Mouse (Mus musculus) embryonic facial prominence, embryonic 14.5 days (tissue): Measurements from ENCODE around the gene Cdkn3. TPM values are rescaled to one million over a fixed set of nuclear protein-coding genes. Genes with fewer than 3 reads are reported as not detected.

Experiments
- ATAC-seq: fragments of 200-750 bp; cut with Nextera tagmentation; 2 replicates; pipeline ENCODE4 v1.8.0; 2017; ENCODE audit warnings: low read depth, moderate number of reproducible peaks, moderate TSS enrichment
- DNase-seq: peaks from one replicate; pipeline ENCODE4 v3.0.0-alpha.2; 2015; ENCODE audit warnings: low spot score
- H3K27ac ChIP-seq: fragments of 300-500 bp; sonication (generic); replicated peaks from 2 replicates; pipeline ENCODE4 v1.5.1; 2014; ENCODE audit warnings: low read depth, mild to moderate bottlenecking, low read length, moderate library complexity
- H3K27me3 ChIP-seq: fragments of 300-500 bp; sonication (generic); replicated peaks from 2 replicates; pipeline ENCODE4 v1.6.1; 2014; ENCODE audit warnings: low read length; ENCODE audit not compliant: control insufficient read depth, insufficient read depth
- H3K36me3 ChIP-seq: fragments of 300-500 bp; sonication (generic); 2 replicates; pipeline ENCODE4 v1.6.1; 2014; ENCODE audit warnings: low read length, mixed read lengths; ENCODE audit not compliant: control insufficient read depth, insufficient read depth
- H3K4me1 ChIP-seq: fragments of 300-500 bp; sonication (generic); 2 replicates; pipeline ENCODE4 v1.6.1; 2014; ENCODE audit warnings: antibody characterized with exemption, low read length; ENCODE audit not compliant: control insufficient read depth, insufficient read depth
- H3K4me2 ChIP-seq: fragments of 300-500 bp; sonication (generic); 2 replicates; pipeline ENCODE4 v1.6.1; 2014; ENCODE audit warnings: low read depth, mild to moderate bottlenecking, low read length, moderate library complexity, mixed read lengths
- H3K4me3 ChIP-seq: fragments of 300-500 bp; sonication (generic); 2 replicates; pipeline ENCODE4 v1.5.1; 2014; ENCODE audit warnings: low read depth, mild to moderate bottlenecking, low read length
- H3K9ac ChIP-seq: fragments of 300-500 bp; sonication (generic); 2 replicates; pipeline ENCODE4 v1.6.1; 2014; ENCODE audit warnings: low read depth, mild to moderate bottlenecking, low read length, moderate library complexity, mixed read lengths
- H3K9me3 ChIP-seq: fragments of 300-500 bp; sonication (generic); 2 replicates; pipeline ENCODE4 v1.6.1; 2016; ENCODE audit warnings: low read length; ENCODE audit not compliant: control insufficient read depth
- WGBS: fragments of 180-500 bp; shearing (Covaris S2); extraction: QIAGEN DNeasy Blood & Tissue Kit; methylation state at CpG from one replicate; pipeline ENCODE4 v1.1.7; 2014; 5-methylcytosine and 5-hydroxymethylcytosine counted together
- polyA plus RNA-seq: library from polyadenylated mRNA; unstranded; fragments of >200 nt; fragmentation: Nextera tagmentation; extraction: Ambion mirVana; gene quantifications from 2 replicates; pipeline ENCODE4 v1.2.1, GENCODE M21; 2014

Cdkn3 gene
- polyA plus RNA-seq, 1 experiment from 2014 or later: 42.6 TPM

GRCm38 (mm10) chr14:46787787-46788504, 27.6 kb downstream of the Cdkn3 start, which contains the start of gene Cnih1:
Cnih1 (minus strand) TSS chr14:46788411.
- DNase-seq (peak; percentile 96), ATAC-seq (peak; percentile 97)
- H3K27me3 ChIP-seq: no peaks in the 10 kb centered on the region
- H3K36me3 ChIP-seq: peaks cover 12% of the 10 kb centered on the region
- WGBS: under 1% methylated on average over 54 of the region's 86 CpGs
- no peaks in the 10 kb centered on the region for H3K9me3 ChIP-seq
- H3K4me3 ChIP-seq: peak within 1 kb of the TSS; percentile 97
- peaks cover 16% of the 10 kb centered on the region for H3K4me1 ChIP-seq
- peak within 1 kb of the TSS; percentile 99 for H3K27ac ChIP-seq
- H3K4me2 ChIP-seq: peak within 1 kb of the TSS; percentile 81
- peak within 1 kb of the TSS; percentile 98 for H3K9ac ChIP-seq

- Histone ChIP-seq H3K4me2 (peak overlapping the region; percentile 81), H3K36me3 (peaks cover 8% of the 10 kb centered on the region), H3K9me3 (no peaks in the 10 kb centered on the region), H3K27me3 (no peaks in the 10 kb centered on the region), H3K4me1 (peaks cover 16% of the 10 kb centered on the region), H3K9ac (peak overlapping the region; percentile 98), H3K4me3 (peak overlapping the region; percentile 97), H3K27ac (peak overlapping the region; percentile 99)
- 22% methylated on average over 8 of the region's 8 CpGs for WGBS
- ATAC-seq (no peak), DNase-seq (no peak)
Measured at GRCm38 (mm10) chr14:46788505-46788901, 28.2 kb downstream of the Cdkn3 start.

GRCm38 (mm10) chr14:46790303-46790702, 30.0 kb downstream of the Cdkn3 start:
- no peaks in the 10 kb centered on the region for H3K9me3 ChIP-seq
- ATAC-seq: no peak
- H3K36me3 ChIP-seq: no peaks in the 10 kb centered on the region
- no peak overlapping the region for H3K4me3 ChIP-seq
- WGBS: 70% methylated on average over 4 of the region's 4 CpGs
- peaks cover 11% of the 10 kb centered on the region for H3K4me1 ChIP-seq
- H3K9ac ChIP-seq: no peak overlapping the region
- no peak overlapping the region for H3K4me2 ChIP-seq
- no peak overlapping the region for H3K27ac ChIP-seq
- DNase-seq: no peak
- H3K27me3 ChIP-seq: no peaks in the 10 kb centered on the region

GRCm38 (mm10) chr14:46790723-46791122, 30.4 kb downstream of the Cdkn3 start:
- no peak overlapping the region for H3K4me3 ChIP-seq
- no peak for DNase-seq
- H3K9ac ChIP-seq: no peak overlapping the region
- H3K9me3 ChIP-seq: no peaks in the 10 kb centered on the region
- no peak overlapping the region for H3K4me2 ChIP-seq
- no peaks in the 10 kb centered on the region for H3K27me3 ChIP-seq
- H3K4me1 ChIP-seq: peaks cover 11% of the 10 kb centered on the region
- H3K36me3 ChIP-seq: no peaks in the 10 kb centered on the region
- no peak for ATAC-seq
- no peak overlapping the region for H3K27ac ChIP-seq
- 92% methylated on average over 6 of the region's 6 CpGs for WGBS

GRCm38 (mm10) chr14:46794157-46794556, 33.8 kb downstream of the Cdkn3 start:
- Histone ChIP-seq H3K4me3 (no peak overlapping the region), H3K4me2 (no peak overlapping the region), H3K27me3 (no peaks in the 10 kb centered on the region), H3K36me3 (peaks cover under 1% of the 10 kb centered on the region; the same call in 1 of the 2 replicates), H3K9ac (no peak overlapping the region), H3K27ac (no peak overlapping the region), H3K4me1 (no peaks in the 10 kb centered on the region), H3K9me3 (no peaks in the 10 kb centered on the region)
- 85% methylated on average over 5 of the region's 5 CpGs for WGBS
- DNase-seq: no peak
- no peak for ATAC-seq

GRCm38 (mm10) chr14:46800684-46801345, 40.5 kb downstream of the Cdkn3 start:
- Histone ChIP-seq H3K27ac (no peak overlapping the region), H3K27me3 (no peaks in the 10 kb centered on the region), H3K9ac (no peak overlapping the region), H3K4me3 (no peak overlapping the region), H3K4me1 (no peaks in the 10 kb centered on the region), H3K36me3 (peaks cover 11% of the 10 kb centered on the region; the same call in 1 of the 2 replicates), H3K9me3 (no peaks in the 10 kb centered on the region), H3K4me2 (no peak overlapping the region)
- peak; percentile 36 for DNase-seq
- ATAC-seq: no peak
- 82% methylated on average over 3 of the region's 3 CpGs for WGBS

- H3K27me3 ChIP-seq: no peaks in the 10 kb centered on the region
- no peak overlapping the region for H3K4me2 ChIP-seq
- no peak overlapping the region for H3K9ac ChIP-seq
- no peaks in the 10 kb centered on the region for H3K9me3 ChIP-seq
- no peak for ATAC-seq
- H3K4me3 ChIP-seq: no peak overlapping the region
- 77% methylated on average over 4 of the region's 4 CpGs for WGBS
- DNase-seq: no peak
- H3K36me3 ChIP-seq: peaks cover 11% of the 10 kb centered on the region; the same call in 1 of the 2 replicates
- no peaks in the 10 kb centered on the region for H3K4me1 ChIP-seq
- H3K27ac ChIP-seq: no peak overlapping the region
Measured at GRCm38 (mm10) chr14:46803259-46803658, 42.9 kb downstream of the Cdkn3 start.

- no peaks in the 10 kb centered on the region for H3K9me3 ChIP-seq
- H3K4me3 ChIP-seq: no peak overlapping the region
- no peak overlapping the region for H3K9ac ChIP-seq
- WGBS: 86% methylated on average over 1 of the region's 1 CpGs
- ATAC-seq (no peak), DNase-seq (no peak)
- no peaks in the 10 kb centered on the region for H3K4me1 ChIP-seq
- H3K4me2 ChIP-seq: no peak overlapping the region
- no peaks in the 10 kb centered on the region for H3K27me3 ChIP-seq
- no peak overlapping the region for H3K27ac ChIP-seq
- H3K36me3 ChIP-seq: peaks cover 11% of the 10 kb centered on the region; the same call in 1 of the 2 replicates
Measured at GRCm38 (mm10) chr14:46803791-46804190, 43.5 kb downstream of the Cdkn3 start.
